Mouse (Mus musculus): ENCODE data around the gene Olfr524. TPM values are rescaled to one million over a fixed set of nuclear protein-coding genes. Genes with fewer than 3 reads are reported as not detected.

Olfr524 gene
- total RNA-seq (2021): not detected

- DNase-seq: no peak
- intact Hi-C loops (cut with DNase I): no loop called here
These were observed at the start of gene Olfr524 for GRCm38 (mm10) chr7:140205864-140206263. TSS of gene Olfr524 (minus strand) at chr7:140205964.

- intact Hi-C loops (cut with DNase I): no loop called here
- DNase-seq: no peak
These were observed 48.1 kb upstream of the Olfr524 start for GRCm38 (mm10) chr7:140253780-140254299.

- intact Hi-C loops (cut with DNase I): no loop called here
These were observed 41.5 kb upstream of the Olfr524 start, which contains the start of gene 5830411N06Rik for GRCm38 (mm10) chr7:140247216-140247615. TSS of gene 5830411N06Rik (plus strand) at chr7:140247284.

GRCm38 (mm10) chr7:140233696-140234095 lies 27.9 kb upstream of the Olfr524 start:
- no peak for DNase-seq
- intact Hi-C loops (cut with DNase I): no loop called here

More at GRCm38 (mm10) chr7:140247216-140247615, 41.5 kb upstream of the Olfr524 start, which contains the start of gene 5830411N06Rik:
- DNase-seq: no peak

GRCm38 (mm10) chr7:140231026-140231425 lies 25.3 kb upstream of the Olfr524 start:
- DNase-seq: no peak
- intact Hi-C loops (cut with DNase I): no loop called here

GRCm38 (mm10) chr7:140228476-140228875 lies 22.7 kb upstream of the Olfr524 start:
- DNase-seq: no peak
- intact Hi-C loops (cut with DNase I): no loop called here

- intact Hi-C loops (cut with DNase I): no loop called here
- DNase-seq: no peak
These were observed 18.4 kb upstream of the Olfr524 start for GRCm38 (mm10) chr7:140224209-140224608.

GRCm38 (mm10) chr7:140220375-140220774 lies 14.6 kb upstream of the Olfr524 start:
- intact Hi-C loops (cut with DNase I): no loop called here
- DNase-seq: no peak

GRCm38 (mm10) chr7:140219268-140219667 lies 13.5 kb upstream of the Olfr524 start:
- intact Hi-C loops (cut with DNase I): no loop called here
- peak in 1 of 2 experiments; percentile 8 for DNase-seq

GRCm38 (mm10) chr7:140217967-140218366 lies 12.2 kb upstream of the Olfr524 start, which contains the start of gene Cd163l1:
TSS of gene Cd163l1 (plus strand) at chr7:140218267.
- intact Hi-C loops (cut with DNase I): no loop called here
- DNase-seq: no peak

GRCm38 (mm10) chr7:140213841-140214240 lies 8.1 kb upstream of the Olfr524 start:
- DNase-seq: no peak

GRCm38 (mm10) chr7:140208677-140209076 lies 2.9 kb upstream of the Olfr524 start:
- DNase-seq: no peak
- intact Hi-C loops (cut with DNase I): no loop called here

More at GRCm38 (mm10) chr7:140213841-140214240, 8.1 kb upstream of the Olfr524 start:
- intact Hi-C loops (cut with DNase I): no loop called here

GRCm38 (mm10) chr7:140208153-140208552 lies 2.4 kb upstream of the Olfr524 start:
- intact Hi-C loops (cut with DNase I): no loop called here
- DNase-seq: no peak

- intact Hi-C loops (cut with DNase I): no loop called here
- DNase-seq: no peak
These were observed 1.1 kb upstream of the Olfr524 start for GRCm38 (mm10) chr7:140206904-140207303.

GRCm38 (mm10) chr7:140201090-140201489 lies 4.7 kb downstream of the Olfr524 start:
- intact Hi-C loops (cut with DNase I): no loop called here
- no peak for DNase-seq

GRCm38 (mm10) chr7:140196002-140196401 lies 9.8 kb downstream of the Olfr524 start:
- intact Hi-C loops (cut with DNase I): no loop called here
- DNase-seq: no peak

GRCm38 (mm10) chr7:140194031-140194430 lies 11.7 kb downstream of the Olfr524 start:
- intact Hi-C loops (cut with DNase I): no loop called here
- DNase-seq: no peak

GRCm38 (mm10) chr7:140192851-140193250 lies 12.9 kb downstream of the Olfr524 start:
- intact Hi-C loops (cut with DNase I): no loop called here
- no peak for DNase-seq

GRCm38 (mm10) chr7:140192445-140192844 lies 13.3 kb downstream of the Olfr524 start:
- intact Hi-C loops (cut with DNase I): no loop called here
- no peak for DNase-seq

- intact Hi-C loops (cut with DNase I): no loop called here
These were observed 15.3 kb downstream of the Olfr524 start for GRCm38 (mm10) chr7:140190435-140190834.

GRCm38 (mm10) chr7:140188391-140189328 lies 17.1 kb downstream of the Olfr524 start:
- intact Hi-C loops (cut with DNase I): no loop called here
- no peak for DNase-seq

More at GRCm38 (mm10) chr7:140190435-140190834, 15.3 kb downstream of the Olfr524 start:
- DNase-seq: no peak

All from heart, postnatal 36 days (tissue).